Mouse (Mus musculus) CH12.LX (cell line): ENCODE results near the gene Ndrg2. TPM values are rescaled to one million over a fixed set of nuclear protein-coding genes. Genes with fewer than 3 reads are reported as not detected.
"Not testable (repeated sequence)": the region's sequence is repeated elsewhere in the genome, so short reads cannot be mapped to it uniquely, and the experiment has no call there.

Source experiments
- DNase-seq: peaks from one replicate; pipeline ENCODE4 v3.0.0-alpha.2; 2013; ENCODE audit errors: extremely low read depth
- H3K27ac ChIP-seq: 2 replicates; pipeline ENCODE4 v1.5.1; 2012; ENCODE audit warnings: low read depth, mild to moderate bottlenecking, control low read depth, moderate library complexity; ENCODE audit not compliant: insufficient read depth
- H3K27me3 ChIP-seq: replicated peaks from 2 replicates; pipeline ENCODE3; 2012; ENCODE audit warnings: inconsistent platforms
- H3K36me3 ChIP-seq, 2 experiments: replicated peaks in 1 of 2; 2 replicates each; pipeline versions ENCODE3 to v1.6.1; 2012; ENCODE audit warnings: inconsistent platforms in 1 of 2, low read length in 1 of 2, mild to moderate bottlenecking in 1 of 2, mixed read lengths in 1 of 2, moderate library complexity in 1 of 2; ENCODE audit not compliant: control insufficient read depth in 1 of 2, insufficient read depth in 1 of 2
- H3K4me1 ChIP-seq, 2 experiments: 2 replicates each; pipeline ENCODE4 v1.6.1; 2012; ENCODE audit warnings: inconsistent platforms in 1 of 2, moderate library complexity in 1 of 2; ENCODE audit not compliant: insufficient read depth in 2 of 2, control insufficient read depth in 1 of 2
- H3K4me2 ChIP-seq: 2 replicates; pipeline ENCODE4 v1.6.1; 2012; ENCODE audit warnings: low read depth, mild to moderate bottlenecking, control low read depth; ENCODE audit not compliant: poor library complexity, insufficient read depth, severe bottlenecking
- H3K4me3 ChIP-seq, 3 experiments: fragments of 150-350 bp in 1 of 3; sonication (generic) in 1 of 3; replicated peaks in 1 of 3; 2 replicates each; pipeline versions ENCODE3 to v1.5.1; 2011 to 2012; ENCODE audit warnings: low read depth in 2 of 3, low read length in 2 of 3, mild to moderate bottlenecking in 2 of 3, moderate library complexity in 2 of 3, control low read depth in 1 of 3, improper control_type of control experiment in 1 of 3, inconsistent platforms in 1 of 3, mixed read lengths in 1 of 3; ENCODE audit not compliant: poor library complexity in 1 of 3
- H3K79me2 ChIP-seq: replicated peaks from 2 replicates; pipeline ENCODE4 v1.6.1; 2012; ENCODE audit warnings: mild to moderate bottlenecking, moderate library complexity; ENCODE audit not compliant: control insufficient read depth, poor library complexity, insufficient read depth, severe bottlenecking; ENCODE audit errors: extremely low read depth
- H3K9ac ChIP-seq: 2 replicates; pipeline ENCODE4 v1.6.1; 2012; ENCODE audit warnings: low read depth, mild to moderate bottlenecking, control low read depth, moderate library complexity; ENCODE audit not compliant: insufficient read depth
- H3K9me3 ChIP-seq: replicated peaks from 2 replicates; pipeline ENCODE3; 2012; ENCODE audit warnings: low read length, inconsistent platforms, mixed read lengths
- BHLHE40 ChIP-seq: IDR thresholded peaks from 2 replicates; pipeline ENCODE4 v1.6.1; 2011; ENCODE audit warnings: mild to moderate bottlenecking, low read depth, low read length, improper control_type of control experiment
- CHD2 ChIP-seq: IDR thresholded peaks from 2 replicates; pipeline ENCODE4 v1.6.1; 2011; ENCODE audit warnings: low read length, improper control_type of control experiment
- CTCF ChIP-seq, 2 experiments: IDR thresholded peaks in 1 of 2; conservative IDR thresholded peaks in 1 of 2; 2 replicates each; pipeline ENCODE4 v1.5.1; 2011 to 2012; ENCODE audit warnings: low read depth in 2 of 2, low read length in 2 of 2, improper control_type of control experiment in 1 of 2, inconsistent platforms in 1 of 2, mild to moderate bottlenecking in 1 of 2, moderate library complexity in 1 of 2
- EP300 ChIP-seq: IDR thresholded peaks from 2 replicates; pipeline ENCODE4 v1.6.1; 2011; ENCODE audit warnings: low read length, improper control_type of control experiment
- GABPA ChIP-seq: IDR thresholded peaks from 2 replicates; pipeline ENCODE4 v1.6.1; 2012; ENCODE audit warnings: low read depth, low read length, improper control_type of control experiment, inconsistent platforms; ENCODE audit not compliant: insufficient replicate concordance
- HCFC1 ChIP-seq: IDR thresholded peaks from 2 replicates; pipeline ENCODE4 v1.6.1; 2012; ENCODE audit warnings: low read depth, mild to moderate bottlenecking, inconsistent platforms, low read length, improper control_type of control experiment
- JUN ChIP-seq: IDR thresholded peaks from 2 replicates; pipeline ENCODE4 v1.6.1; 2011; ENCODE audit warnings: low read depth, mild to moderate bottlenecking, low read length, improper control_type of control experiment, moderate library complexity; ENCODE audit not compliant: insufficient read depth
- JUND ChIP-seq: conservative IDR thresholded peaks from 2 replicates; pipeline ENCODE4 v1.6.1; 2011; ENCODE audit warnings: low read depth, low read length, improper control_type of control experiment
- KAT2A ChIP-seq: IDR thresholded peaks from 2 replicates; pipeline ENCODE4 v1.6.1; 2012; ENCODE audit warnings: low read length, improper control_type of control experiment, inconsistent platforms; ENCODE audit not compliant: insufficient replicate concordance
- MAFK ChIP-seq: IDR thresholded peaks from 2 replicates; pipeline ENCODE4 v1.6.1; 2011; ENCODE audit warnings: low read length, improper control_type of control experiment; ENCODE audit not compliant: insufficient replicate concordance
- MAX ChIP-seq: IDR thresholded peaks from 2 replicates; pipeline ENCODE4 v1.6.1; 2011; ENCODE audit warnings: low read length, improper control_type of control experiment
- MAZ ChIP-seq: IDR thresholded peaks from 2 replicates; pipeline ENCODE4 v1.6.1; 2012; ENCODE audit warnings: low read depth, mild to moderate bottlenecking, inconsistent platforms, low read length, improper control_type of control experiment, moderate library complexity
- MXI1 ChIP-seq: IDR thresholded peaks from 2 replicates; pipeline ENCODE4 v1.6.1; 2011; ENCODE audit warnings: mild to moderate bottlenecking, low read depth, low read length, improper control_type of control experiment
- POLR2AphosphoS2 ChIP-seq: IDR thresholded peaks from 2 replicates; pipeline ENCODE4 v1.6.1; 2011; ENCODE audit warnings: low read depth, low read length, improper control_type of control experiment
- RAD21 ChIP-seq: IDR thresholded peaks from 2 replicates; pipeline ENCODE4 v1.6.1; 2011; ENCODE audit warnings: low read depth, mild to moderate bottlenecking, low read length, improper control_type of control experiment, moderate library complexity
- SIN3A ChIP-seq: IDR thresholded peaks from 2 replicates; pipeline ENCODE4 v1.6.1; 2012; ENCODE audit warnings: low read length, improper control_type of control experiment, inconsistent platforms
- SMC3 ChIP-seq: IDR thresholded peaks from 2 replicates; pipeline ENCODE4 v1.6.1; 2011; ENCODE audit warnings: low read depth, low read length, improper control_type of control experiment
- TBP ChIP-seq: conservative IDR thresholded peaks from 2 replicates; pipeline ENCODE4 v1.6.1; 2011; ENCODE audit warnings: low read depth, low read length, improper control_type of control experiment
- UBTF ChIP-seq: IDR thresholded peaks from 2 replicates; pipeline ENCODE4 v1.6.1; 2012; ENCODE audit warnings: low read depth, mild to moderate bottlenecking, inconsistent platforms, low read length, improper control_type of control experiment, moderate library complexity
- USF1 ChIP-seq: IDR thresholded peaks from 2 replicates; pipeline ENCODE4 v1.6.1; 2014; ENCODE audit warnings: low read depth, mild to moderate bottlenecking, inconsistent platforms, low read length, improper control_type of control experiment
- ZC3H11A ChIP-seq: IDR thresholded peaks from 2 replicates; pipeline ENCODE4 v1.6.1; 2012; ENCODE audit warnings: low read depth, mild to moderate bottlenecking, inconsistent platforms, low read length, improper control_type of control experiment
- ZMIZ1 ChIP-seq: IDR thresholded peaks from 2 replicates; pipeline ENCODE4 v1.6.1; 2012; ENCODE audit warnings: low read depth, mild to moderate bottlenecking, inconsistent platforms, low read length, improper control_type of control experiment
- ZNF384 ChIP-seq: IDR thresholded peaks from 2 replicates; pipeline ENCODE4 v1.6.1; 2012; ENCODE audit warnings: low read depth, low read length, improper control_type of control experiment, inconsistent platforms
- dilution Hi-C: fragments of 300-500 bp; cut with MboI; formaldehyde crosslinking; loops from 2 replicates; pipeline ENCODE4 v1.14.3; 2020; ENCODE audit warnings: low sequenced_read_pairs; ENCODE audit not compliant: extremely low pct_unique_long_range_greater_than_20kb, extremely low pct_ligation_motif_present
- in situ Hi-C: fragments of 300-500 bp; cut with MboI; formaldehyde crosslinking; loops from 3 replicates; pipeline ENCODE4 v1.14.3; 2019; ENCODE audit warnings: low sequenced_read_pairs, low pct_ligation_motif_present, low pct_unique_long_range_greater_than_20kb, mixed read lengths
- polyA plus RNA-seq: library from polyadenylated mRNA; unstranded; fragments of >175 nt; gene quantifications from 2 replicates; pipeline ENCODE4 v1.2.1, GENCODE M21; 2012; ENCODE audit warnings: low read depth; ENCODE audit not compliant: insufficient read length
- total RNA-seq, 2 experiments: library from RNA; depleted of rRNA; stranded (reverse); fragments of 300-350 nt in 1 of 2; fragments of >200 nt in 1 of 2; gene quantifications; 2 replicates each; pipeline ENCODE4 v1.2.3; 2012 to 2014

Gene Ndrg2
- total and polyA plus RNA-seq, 3 experiments = 0.50 to 1.1 (median 1.0) TPM

DNA sequence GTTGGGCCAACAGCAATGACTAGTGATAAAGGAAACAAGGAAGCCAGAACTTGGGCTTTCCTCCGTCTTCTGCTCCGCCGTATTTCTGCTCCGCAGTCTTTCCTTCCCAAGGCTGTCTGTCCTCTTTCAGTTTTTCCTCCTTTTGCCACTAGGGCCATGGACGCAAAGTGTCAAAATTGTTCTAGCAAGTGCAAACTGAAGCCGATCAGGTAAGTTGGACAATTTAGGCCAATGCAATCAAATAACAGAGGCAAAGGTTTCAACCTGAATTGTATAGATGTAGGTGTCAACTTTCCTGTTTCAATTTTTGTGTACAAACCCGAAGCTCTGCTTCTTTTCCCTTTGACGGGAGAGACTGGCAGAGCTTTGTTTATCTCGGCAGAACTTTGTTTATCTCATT lies 16.0 kb upstream of the Ndrg2 start:
- H3K4me3 ChIP-seq = no peak overlapping the region
- H3K27me3 ChIP-seq = no peaks in the 10 kb centered on the region
- no peak overlapping the region for H3K4me2 ChIP-seq
- H3K9me3 ChIP-seq = peaks cover 4% of the 10 kb centered on the region
- in situ Hi-C loops = no loop called here
- no peak overlapping the region for H3K9ac ChIP-seq
- no peak overlapping the region for H3K27ac ChIP-seq
- no peak for DNase-seq
- H3K36me3 ChIP-seq = no peaks in the 10 kb centered on the region
- H3K4me1 ChIP-seq = peaks cover 0 to 4% of the 10 kb centered on the region in 2 experiments; a peak in 1 of 4 replicates
- dilution Hi-C loops = no loop called here
- H3K79me2 ChIP-seq = no peaks in the 10 kb centered on the region
- TF ChIP-seq USF1 = no peak
- TF ChIP-seq MAZ = no peak
- no peak for TF ChIP-seq EP300
- TF ChIP-seq BHLHE40 = no peak
- no peak for TF ChIP-seq POLR2AphosphoS2
- no peak for TF ChIP-seq SIN3A
- no peak for TF ChIP-seq MAX
- TF ChIP-seq CHD2 = no peak

DNA sequence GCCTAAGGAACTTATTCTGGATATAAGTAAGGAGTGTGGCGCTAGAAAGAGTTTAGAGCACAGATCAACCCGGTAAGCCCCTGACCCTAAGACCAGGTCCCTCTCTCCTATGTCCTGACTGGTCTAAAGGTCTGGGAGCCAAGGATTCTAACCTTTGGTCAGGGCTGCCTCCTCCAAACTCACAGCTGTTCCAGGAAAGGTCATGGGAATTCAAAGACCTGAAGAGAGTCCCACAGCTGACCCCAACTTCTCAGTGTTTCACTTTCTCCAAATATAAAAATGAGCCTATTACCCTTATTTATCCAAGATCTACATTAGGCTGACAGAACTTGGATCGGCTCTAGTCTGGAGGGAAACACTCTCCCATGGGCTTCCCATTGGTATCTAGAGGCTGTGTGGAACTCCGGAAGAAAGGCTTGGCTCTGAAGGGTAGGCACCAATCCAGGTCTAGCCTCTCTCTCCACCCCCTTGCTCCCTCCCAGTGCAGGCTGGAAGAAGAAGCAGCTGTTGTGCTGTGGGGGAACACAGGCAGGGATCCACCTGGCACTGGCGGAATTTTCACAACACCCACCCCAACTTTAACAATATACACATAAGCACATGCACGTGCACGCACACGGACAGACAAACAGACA lies 15.5 kb upstream of the Ndrg2 start:
- H3K4me2 ChIP-seq = no peak overlapping the region
- in situ Hi-C loops (no loop called here), dilution Hi-C loops (no loop called here)
- no peaks in the 10 kb centered on the region for H3K79me2 ChIP-seq
- no peak overlapping the region for H3K9ac ChIP-seq
- no peak for DNase-seq
- peaks cover 3% of the 10 kb centered on the region for H3K9me3 ChIP-seq
- no peak for TF ChIP-seq EP300
- no peak for TF ChIP-seq MAFK
- no peak for TF ChIP-seq JUN
- no peak for TF ChIP-seq ZC3H11A
- no peak for TF ChIP-seq GABPA
- TF ChIP-seq ZMIZ1 = no peak
- no peak for TF ChIP-seq KAT2A
- no peak for TF ChIP-seq JUND
- TF ChIP-seq RAD21 = no peak
- TF ChIP-seq CTCF (conservative IDR thresholded peaks at IDR 0.05 in 1 of 2, IDR thresholded peaks at IDR 0.05 in 1 of 2; ENCODE audit: low read depth in 2 of 2, low read length in 2 of 2) = no peak
- TF ChIP-seq SIN3A = no peak
- TF ChIP-seq MAX = no peak
- TF ChIP-seq SMC3 = no peak
- TF ChIP-seq HCFC1 = no peak
- no peak for TF ChIP-seq UBTF
- no peak for TF ChIP-seq MXI1
- no peak for TF ChIP-seq TBP
- TF ChIP-seq BHLHE40 = no peak
- no peak for TF ChIP-seq ZNF384
- no peaks in the 10 kb centered on the region for H3K27me3 ChIP-seq
- no peaks in the 10 kb centered on the region for H3K36me3 ChIP-seq
- H3K4me1 ChIP-seq = peaks cover under 1 to 8% of the 10 kb centered on the region in 2 experiments; a peak in 2 of 4 replicates
- no peak overlapping the region for H3K27ac ChIP-seq
- H3K4me3 ChIP-seq = no peak overlapping the region

DNA sequence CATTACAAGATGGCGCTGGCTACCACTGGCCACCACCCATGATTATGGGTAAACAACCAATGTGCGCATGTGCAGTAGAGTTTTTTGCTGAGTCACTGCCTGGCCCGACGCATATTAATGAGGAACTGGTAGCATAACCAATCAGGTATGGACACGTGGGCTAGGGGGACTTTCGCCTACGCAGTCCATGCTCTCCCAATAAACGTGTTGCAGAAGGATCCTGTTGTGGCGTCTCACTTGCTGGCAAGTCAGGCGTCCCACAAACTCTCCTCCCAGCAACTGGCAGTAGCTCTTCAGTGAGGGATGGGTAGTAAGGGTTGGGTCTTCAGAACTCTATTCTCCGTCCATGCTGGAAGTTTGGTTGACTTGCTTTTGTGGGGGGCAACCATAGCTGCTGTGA lies 13.0 kb upstream of the Ndrg2 start:
- H3K9ac ChIP-seq, in situ Hi-C loops, H3K36me3 ChIP-seq, H3K4me2 ChIP-seq, H3K27me3 ChIP-seq, dilution Hi-C loops, DNase-seq, H3K27ac ChIP-seq, H3K4me3 ChIP-seq, H3K79me2 ChIP-seq, H3K9me3 ChIP-seq: not testable (repeated sequence)
- peaks cover 3 to 19% of the 10 kb centered on the region in 2 experiments; a peak in 3 of 4 replicates for H3K4me1 ChIP-seq
